Comparison of ENCODE assay signal across 8 mouse cellular contexts in genomic region chr19:12010916-12011559, GRCm38 (mm10). TPM values are rescaled to one million over a fixed set of nuclear protein-coding genes. Genes with fewer than 3 reads are reported as not detected.
DNase-seq lines count a peak whose midpoint lies in the region; ATAC-seq lines count a peak whose summit lies in the region.

No protein-coding gene starts in this region.

- no peaks in the 10 kb centered on the region for H3K27me3 ChIP-seq in hindbrain, embryonic 16.5 days (replicated peaks; ENCODE audit: control insufficient read depth, insufficient read depth, low read length)

- peak; percentile 83 for DNase-seq in T-cell, adult 2 months (ENCODE audit: low spot score)
- DNase-seq in cerebellum, postnatal 36 days, result peak; percentile 72 to 93
- peak; percentile 83 to 95 for DNase-seq in frontal cortex, postnatal 36 days (ENCODE audit: low spot score in 2 of 2)
- DNase-seq in left cerebral cortex, adult 18-20 months (ENCODE audit: low spot score in 2 of 2), result peak; percentile 83 to 84
- DNase-seq in lung, postnatal 4 days, result peak; percentile 41 to 80
- peak; percentile 94 for DNase-seq in retina, postnatal 1 day
- peak; percentile 66 to 69 for DNase-seq in urinary bladder, postnatal 36 days (ENCODE audit: low spot score in 2 of 2)

- H3K27ac ChIP-seq in hindbrain, embryonic 16.5 days (ENCODE audit: low read depth, low read length), result peak overlapping the region; percentile 92

- peak; percentile 55 for ATAC-seq in hindbrain, embryonic 16.5 days

- peak overlapping the region; percentile 79 for H3K4me2 ChIP-seq in hindbrain, embryonic 16.5 days (ENCODE audit: low read length)

- H3K9me3 ChIP-seq in hindbrain, embryonic 16.5 days (ENCODE audit: control insufficient read depth, low read length), result no peaks in the 10 kb centered on the region

- H3K4me3 ChIP-seq in hindbrain, embryonic 16.5 days (ENCODE audit: low read length), result peak overlapping the region; percentile 68

- H3K4me1 ChIP-seq in hindbrain, embryonic 16.5 days (ENCODE audit: control insufficient read depth, insufficient read depth, low read depth, low read length), result peaks cover 2% of the 10 kb centered on the region; the same call in 1 of the 2 replicates

- H3K9ac ChIP-seq in hindbrain, embryonic 16.5 days (ENCODE audit: low read depth, low read length), result peak overlapping the region; percentile 85

- no peaks in the 10 kb centered on the region for H3K36me3 ChIP-seq in hindbrain, embryonic 16.5 days (ENCODE audit: control insufficient read depth, insufficient read depth, low read length)

- under 1% methylated on average over 26 of the region's 26 CpGs for WGBS in hindbrain, embryonic 16.5 days

RNA-seq across cellular contexts. Expression of gene Olfr1423, which starts 30.1 kb away (rescaled TPM):
- polyA plus RNA-seq in hindbrain, embryonic 16.5 days (2015; fragmentation: Nextera tagmentation; extraction: Ambion mirVana), result not detected in 2 replicates
- total RNA-seq in left cerebral cortex, adult 18-20 months (2021), result not detected

RNA-seq across cellular contexts. Expression of gene Osbp, which starts 45.3 kb away (rescaled TPM):
- 3.0 and 3.2 TPM in 2 replicates for polyA plus RNA-seq in hindbrain, embryonic 16.5 days (2015; fragmentation: Nextera tagmentation; extraction: Ambion mirVana)
- total RNA-seq in left cerebral cortex, adult 18-20 months (2021), result 10 to 100 TPM; 55.9 to 58.2 TPM

RNA-seq across cellular contexts. Expression of gene Olfr1424, which starts 51.4 kb away (rescaled TPM):
- polyA plus RNA-seq in hindbrain, embryonic 16.5 days (2015; fragmentation: Nextera tagmentation; extraction: Ambion mirVana), result not detected in 2 replicates
- total RNA-seq in left cerebral cortex, adult 18-20 months (2021), result not detected

Comparison
In these comparisons a context has a peak if more than half of its experiments do, and no peak if none do; other contexts are left out.
1. Peak in every context shown above with its lines: DNase-seq, ATAC-seq, H3K4me3 ChIP-seq and H3K27ac ChIP-seq.